In the genomic region with DNA sequence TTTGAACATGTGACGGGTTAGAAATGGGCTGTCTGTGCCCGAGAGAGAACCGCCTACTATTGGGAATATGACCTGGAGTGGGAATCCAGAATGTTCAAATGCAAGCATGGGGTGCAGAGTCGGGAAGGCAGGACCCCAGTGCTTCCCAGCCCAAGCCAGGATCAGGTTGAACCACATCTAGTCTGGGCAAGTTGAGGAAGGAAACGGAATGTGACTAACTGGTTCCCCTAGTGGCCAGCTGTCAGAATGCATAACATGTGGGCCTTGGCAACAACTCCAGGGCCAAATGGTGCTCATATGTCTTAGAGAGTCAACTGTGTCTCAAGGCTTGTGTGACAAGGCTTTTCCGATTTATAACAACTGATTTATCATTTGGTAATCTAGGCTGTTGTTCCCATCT, we compare ENCODE assay signal across 8 mouse cellular contexts.
A peak's percentile ranks its signal among the peaks of the same experiment; 100 is the strongest.
DNase-seq lines count a peak whose midpoint lies in the region; ATAC-seq and TF ChIP-seq lines count a peak whose summit lies in the region.

No protein-coding gene starts in this region.

- intact Hi-C loops in heart, adult 2 months (cut with DNase I) = loop anchor here (10.0 kb wide), 1 partner anchor 465 kb away; no protein-coding TSS in a partner anchor

- no peak for DNase-seq in heart, adult 2 months
- DNase-seq in heart, adult 9 months (ENCODE audit: low spot score in 2 of 2) = no peak
- peak; percentile 19 for DNase-seq in ovary, postnatal 14 days (ENCODE audit: low spot score)
- DNase-seq in ovary, adult 18-20 months (ENCODE audit: low spot score) = no peak
- DNase-seq in adrenal gland, postnatal 36 days = peak; percentile 52 to 61

- H3K4me3 ChIP-seq in heart, adult 2 months = no peak overlapping the region

- H3K36me3 ChIP-seq in heart, adult 2 months (ENCODE audit: control insufficient read depth, insufficient read depth, low read length) = no peaks in the 10 kb centered on the region

- no peak overlapping the region for H3K27ac ChIP-seq in heart, adult 2 months

- peak; percentile 32 to 60; a peak in 2 of 4 replicates for ATAC-seq in hematopoietic stem cell, adult 5-6 weeks (replicated peaks in 1 of 2; ENCODE audit: insufficient read depth in 1 of 2, low FRiP score in 2 of 2, low TSS enrichment in 1 of 2, low read depth in 1 of 2, poor library complexity in 2 of 2, severe bottlenecking in 2 of 2)
- peak; percentile 60 for ATAC-seq in megakaryocyte progenitor cell, adult 5-6 weeks (replicated peaks; ENCODE audit: poor library complexity)
- no peak for ATAC-seq in erythroid progenitor cell, adult 5-6 weeks (replicated peaks; ENCODE audit: low FRiP score, poor library complexity, severe bottlenecking)

- no peaks in the 10 kb centered on the region for H3K4me1 ChIP-seq in heart, adult 2 months (ENCODE audit: control insufficient read depth, insufficient read depth, low read length)

- no peak for TF ChIP-seq EP300 in heart, adult 2 months (IDR thresholded peaks at IDR 0.05; ENCODE audit: insufficient read depth, low read depth, low read length)

- no peak overlapping the region for H3K9ac ChIP-seq in heart, adult 2 months (ENCODE audit: low read depth, low read length)

- no peak for TF ChIP-seq POLR2A in heart, adult 2 months (IDR thresholded peaks at IDR 0.05; ENCODE audit: insufficient read depth, low read depth, low read length)

- H3K27me3 ChIP-seq in heart, adult 2 months (ENCODE audit: control insufficient read depth, insufficient read depth, low read length) = no peaks in the 10 kb centered on the region

- H3K79me2 ChIP-seq in heart, adult 2 months (replicated peaks; ENCODE audit: control insufficient read depth, insufficient read depth, low read length) = no peaks in the 10 kb centered on the region

- 76% methylated on average over 6 of the region's 6 CpGs for whole genome bisulfite sequencing in heart, adult 2 months

- TF ChIP-seq CTCF in heart, adult 2 months (IDR thresholded peaks at IDR 0.05) = peak; percentile 69

Comparison
In these comparisons a context has a peak if more than half of its experiments do, and no peak if none do; other contexts are left out.
1. DNase-seq: peak in ovary, postnatal 14 days (single experiment) and adrenal gland, postnatal 36 days (2 of 2); none in heart, adult 2 months (0 of 2), heart, adult 9 months (0 of 2) and ovary, adult 18-20 months (single experiment).